Mouse (Mus musculus): ENCODE measurements around the gene Exosc10. TPM values are rescaled to one million over a fixed set of nuclear protein-coding genes. Genes with fewer than 3 reads are reported as not detected.

Exosc10 gene
- total RNA-seq, 4 experiments from 2014 or later: 42.4 to 58.8 (median 51.5) TPM

GRCm38 (mm10) chr4:148573222-148573621 is 15.0 kb downstream of the Exosc10 start:
- no peak for DNase-seq

- no peak for DNase-seq
Observed at GRCm38 (mm10) chr4:148580765-148581164, 22.5 kb downstream of the Exosc10 start.

GRCm38 (mm10) chr4:148581422-148581821 is 23.2 kb downstream of the Exosc10 start:
- DNase-seq: no peak

GRCm38 (mm10) chr4:148583257-148583656 is 25.0 kb downstream of the Exosc10 start:
- no peak for DNase-seq

- no peak for DNase-seq
Observed at GRCm38 (mm10) chr4:148586648-148587047, 28.4 kb downstream of the Exosc10 start.

- no peak for DNase-seq
Observed at GRCm38 (mm10) chr4:148588793-148589192, 30.6 kb downstream of the Exosc10 start.

GRCm38 (mm10) chr4:148589565-148589964 is 31.3 kb downstream of the Exosc10 start:
- DNase-seq: no peak

GRCm38 (mm10) chr4:148590421-148591170 is 32.4 kb downstream of the Exosc10 start:
- DNase-seq: no peak

- peak; percentile 97 for DNase-seq
Observed at GRCm38 (mm10) chr4:148591171-148591630, 33.0 kb downstream of the Exosc10 start, which contains the start of gene Srm. Gene Srm, plus strand, starts transcription at chr4:148591503.

GRCm38 (mm10) chr4:148591637-148592380 is 33.6 kb downstream of the Exosc10 start:
- DNase-seq: peak; percentile 30

GRCm38 (mm10) chr4:148593996-148594395 is 35.8 kb downstream of the Exosc10 start:
- DNase-seq: no peak

GRCm38 (mm10) chr4:148595916-148596315 is 37.7 kb downstream of the Exosc10 start:
- DNase-seq: no peak

GRCm38 (mm10) chr4:148596731-148597130 is 38.5 kb downstream of the Exosc10 start:
- no peak for DNase-seq

GRCm38 (mm10) chr4:148598826-148599225 is 40.6 kb downstream of the Exosc10 start:
- DNase-seq: no peak

- no peak for DNase-seq
Observed at GRCm38 (mm10) chr4:148600316-148600715, 42.1 kb downstream of the Exosc10 start.

- DNase-seq: no peak
Observed at GRCm38 (mm10) chr4:148601871-148602270, 43.6 kb downstream of the Exosc10 start.

GRCm38 (mm10) chr4:148602357-148603120 is 44.3 kb downstream of the Exosc10 start, which contains the start of gene Masp2:
Gene Masp2, plus strand, starts transcription at chr4:148602554.
- DNase-seq: no peak

- DNase-seq: no peak
Observed at GRCm38 (mm10) chr4:148603376-148604139, 45.3 kb downstream of the Exosc10 start.

- DNase-seq: no peak
Observed at GRCm38 (mm10) chr4:148604141-148604540, 45.9 kb downstream of the Exosc10 start.

- DNase-seq: no peak
Observed at GRCm38 (mm10) chr4:148604541-148605165, 46.4 kb downstream of the Exosc10 start.

- DNase-seq: no peak
Observed at GRCm38 (mm10) chr4:148607758-148608157, 49.5 kb downstream of the Exosc10 start.
